ENCODE assay signal across 8 mouse cellular contexts in the genomic region with DNA sequence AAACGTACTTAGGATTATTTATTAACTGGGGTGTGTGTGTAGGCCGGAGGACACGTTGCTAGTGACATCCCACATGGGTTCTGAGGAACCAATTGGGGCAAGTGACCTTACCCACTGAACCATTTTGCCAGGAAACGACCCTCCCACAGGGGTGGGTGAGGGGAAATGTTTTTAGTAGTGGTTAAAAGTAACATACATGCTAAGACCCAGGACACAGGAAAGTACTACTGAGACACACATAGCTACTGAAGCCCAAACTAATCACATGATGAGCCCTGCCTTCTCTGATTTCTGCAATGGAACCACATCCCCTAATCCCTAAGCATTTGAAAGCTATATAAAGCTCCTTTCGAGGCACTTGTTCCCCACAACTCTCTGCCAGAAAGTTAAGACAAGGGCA. TPM values are rescaled to one million over a fixed set of nuclear protein-coding genes. Genes with fewer than 3 reads are reported as not detected.
DNase-seq lines count a peak whose midpoint lies in the region; ATAC-seq and TF ChIP-seq lines count a peak whose summit lies in the region.

No protein-coding gene starts in this region.

- no peak for TF ChIP-seq CTCF in thymus, adult 2 months (IDR thresholded peaks at IDR 0.05; ENCODE audit: borderline replicate concordance, control insufficient read depth, extremely low read depth, insufficient read depth, low read length, poor library complexity)

- DNase-seq in cerebellum, adult 9-11 months, result peak; percentile 39
- no peak for DNase-seq in cerebellum, adult 11 months
- DNase-seq in thymus, adult 2 months, result no peak
- DNase-seq in thymus, postnatal 4 days, result no peak
- no peak for DNase-seq in liver, embryonic 13.5 days
- no peak for DNase-seq in layer of hippocampus, adult 9-10 months (ENCODE audit: low spot score)
- DNase-seq in frontal cortex, adult 2 months (ENCODE audit: extremely low spot score in 1 of 2, low spot score in 1 of 2), result no peak
- DNase-seq in adipocyte (ENCODE audit: low spot score), result no peak

- H3K27ac ChIP-seq in thymus, adult 2 months (ENCODE audit: control insufficient read depth, insufficient read depth, low read length), result no peak overlapping the region
- H3K27ac ChIP-seq in liver, embryonic 13.5 days, result no peak overlapping the region

- 75% methylated on average over 5 of the region's 5 CpGs for WGBS in thymus, adult 2 months
- 65% methylated on average over 5 of the region's 5 CpGs for WGBS in liver, embryonic 13.5 days (ENCODE audit: insufficient replicate concordance)

- H3K9ac ChIP-seq in liver, embryonic 13.5 days, result no peak overlapping the region

- no peaks in the 10 kb centered on the region for H3K9me3 ChIP-seq in liver, embryonic 13.5 days (replicated peaks)

- no peaks in the 10 kb centered on the region for H3K36me3 ChIP-seq in thymus, adult 2 months (ENCODE audit: control insufficient read depth, insufficient read depth, low read length)
- no peaks in the 10 kb centered on the region for H3K36me3 ChIP-seq in liver, embryonic 13.5 days

- no peak for ATAC-seq in liver, embryonic 13.5 days (ENCODE audit: low read depth)

- peaks cover 21% of the 10 kb centered on the region for H3K4me1 ChIP-seq in thymus, adult 2 months (replicated peaks; ENCODE audit: control insufficient read depth, insufficient read depth, low read length)
- peaks cover 18% of the 10 kb centered on the region for H3K4me1 ChIP-seq in liver, embryonic 13.5 days (replicated peaks)

- H3K4me2 ChIP-seq in liver, embryonic 13.5 days, result peak overlapping the region; percentile 86; the same call in 1 of the 2 replicates

- H3K27me3 ChIP-seq in thymus, adult 2 months (ENCODE audit: control insufficient read depth, insufficient read depth, low read length), result no peaks in the 10 kb centered on the region
- peaks cover 60% of the 10 kb centered on the region for H3K27me3 ChIP-seq in liver, embryonic 13.5 days

- 0 out of 2 replicates have a peak overlapping the region, but pooled peaks have one; percentile 75 for H3K4me3 ChIP-seq in thymus, adult 2 months (ENCODE audit: control insufficient read depth, insufficient read depth, low read length)
- H3K4me3 ChIP-seq in liver, embryonic 13.5 days (replicated peaks), result no peak overlapping the region

- TF ChIP-seq POLR2A in thymus, adult 2 months (IDR thresholded peaks at IDR 0.05; ENCODE audit: control insufficient read depth, extremely low read depth, insufficient read depth, low read length, poor library complexity), result no peak

RNA-seq across cellular contexts. Expression of a gene that starts 1.1 kb away (rescaled TPM):
- polyA plus RNA-seq in thymus, adult 2 months (2012; rRNA removed), result 143 and 152 TPM in 2 replicates
- 1.6 and 2.0 TPM in 2 replicates for polyA plus RNA-seq in liver, embryonic 13.5 days (2015; fragmentation: Nextera tagmentation; extraction: Ambion mirVana)
- polyA plus RNA-seq in frontal cortex, adult 2 months (2012; rRNA removed), result 166 and 186 TPM in 2 replicates

Comparison
In these comparisons a context has a peak if more than half of its experiments do, and no peak if none do; other contexts are left out.
1. RNA of a gene that starts 1.1 kb away (polyA plus RNA-seq): 166 to 186 TPM in frontal cortex, adult 2 months and 143 to 152 TPM in thymus, adult 2 months; 1.6 to 2.0 TPM in liver, embryonic 13.5 days; every median in the first group is over 10 times any median in the second.